Mouse (Mus musculus) heart, adult 8-10 months (tissue): ENCODE results near the gene Notch4. TPM values are rescaled to one million over a fixed set of nuclear protein-coding genes. Genes with fewer than 3 reads are reported as not detected.

Experiments
- DNase-seq: peaks from one replicate; pipeline ENCODE4 v3.0.0; 2022; ENCODE audit warnings: low spot score
- total RNA-seq, 4 experiments: library from RNA; stranded (reverse); gene quantifications; 2 replicates each; pipeline ENCODE4 v1.2.4; 2022

The Notch4 gene
- total RNA-seq, 4 experiments from 2014 or later, result 25.7 to 32.7 (median 28.6) TPM

DNA sequence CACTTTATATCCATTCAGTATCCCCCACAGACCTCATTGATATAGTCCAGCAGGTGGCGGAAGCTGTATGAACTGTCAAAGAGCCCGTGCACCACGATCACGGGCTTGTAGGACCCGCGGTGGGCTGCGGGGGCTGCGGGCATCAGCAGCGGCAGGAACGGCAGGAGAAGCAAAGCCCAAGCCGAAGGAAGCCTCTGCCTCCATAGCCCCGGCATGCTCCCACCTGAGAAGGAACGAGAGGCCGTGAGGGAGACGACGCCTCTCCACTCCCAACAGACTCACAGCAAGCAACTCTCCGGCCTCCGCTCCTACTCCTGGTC is 62.7 kb downstream of the Notch4 start:
- no peak for DNase-seq

GRCm38 (mm10) chr17:34627093-34627942 is 63.2 kb downstream of the Notch4 start:
- peak; percentile 88 for DNase-seq

- DNase-seq, result no peak
Observed at GRCm38 (mm10) chr17:34627943-34628643, 64.0 kb downstream of the Notch4 start, which contains the start of gene Ppt2. TSS of gene Ppt2 (minus strand) at chr17:34628510.

DNA sequence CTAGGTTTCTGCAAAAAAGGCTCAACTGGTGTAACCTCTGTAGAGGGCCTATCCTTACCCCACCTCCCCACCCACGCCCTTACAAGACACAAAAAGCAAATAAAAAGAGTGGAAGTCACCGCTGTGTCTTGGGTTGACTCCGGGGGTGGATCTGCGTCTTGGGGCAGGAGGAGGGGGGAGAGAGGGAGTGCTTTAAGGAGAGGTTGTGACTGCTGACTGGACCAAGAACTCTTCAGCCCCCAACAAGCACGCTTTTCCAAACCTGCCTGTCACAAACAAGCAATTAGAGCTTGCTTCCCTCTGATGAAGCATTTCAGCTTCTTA is 64.5 kb downstream of the Notch4 start:
- DNase-seq, result no peak

DNA sequence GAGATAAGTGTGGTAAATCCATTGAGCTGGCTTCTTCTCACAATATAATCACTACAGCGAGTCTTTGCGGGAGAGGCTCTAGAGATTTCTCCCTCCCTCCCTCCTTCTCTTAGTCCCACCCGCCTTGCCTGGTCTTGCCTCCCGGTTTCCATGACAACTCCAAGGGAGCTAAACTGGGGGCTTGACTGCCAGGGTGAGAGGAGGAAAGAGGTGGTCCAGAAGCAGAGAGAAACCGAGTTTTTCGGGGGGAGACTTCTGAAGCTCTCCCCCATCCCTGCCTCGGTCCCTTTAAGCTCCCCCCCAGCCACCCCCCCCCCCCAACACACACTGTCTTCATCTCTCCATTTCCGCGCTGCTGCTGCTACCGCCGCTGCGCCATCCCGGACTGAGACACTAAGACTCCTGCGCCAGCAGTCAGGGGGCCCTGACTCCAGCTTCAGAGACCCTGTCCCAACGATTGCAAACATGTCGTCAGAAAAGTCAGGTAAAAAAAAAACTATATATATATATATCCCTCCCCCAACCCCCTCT is 65.2 kb downstream of the Notch4 start, which contains the start of gene Prrt1:
Gene Prrt1, plus strand, starts transcription at position 313 of the 531 bp plus-strand sequence.
- no peak for DNase-seq

DNA sequence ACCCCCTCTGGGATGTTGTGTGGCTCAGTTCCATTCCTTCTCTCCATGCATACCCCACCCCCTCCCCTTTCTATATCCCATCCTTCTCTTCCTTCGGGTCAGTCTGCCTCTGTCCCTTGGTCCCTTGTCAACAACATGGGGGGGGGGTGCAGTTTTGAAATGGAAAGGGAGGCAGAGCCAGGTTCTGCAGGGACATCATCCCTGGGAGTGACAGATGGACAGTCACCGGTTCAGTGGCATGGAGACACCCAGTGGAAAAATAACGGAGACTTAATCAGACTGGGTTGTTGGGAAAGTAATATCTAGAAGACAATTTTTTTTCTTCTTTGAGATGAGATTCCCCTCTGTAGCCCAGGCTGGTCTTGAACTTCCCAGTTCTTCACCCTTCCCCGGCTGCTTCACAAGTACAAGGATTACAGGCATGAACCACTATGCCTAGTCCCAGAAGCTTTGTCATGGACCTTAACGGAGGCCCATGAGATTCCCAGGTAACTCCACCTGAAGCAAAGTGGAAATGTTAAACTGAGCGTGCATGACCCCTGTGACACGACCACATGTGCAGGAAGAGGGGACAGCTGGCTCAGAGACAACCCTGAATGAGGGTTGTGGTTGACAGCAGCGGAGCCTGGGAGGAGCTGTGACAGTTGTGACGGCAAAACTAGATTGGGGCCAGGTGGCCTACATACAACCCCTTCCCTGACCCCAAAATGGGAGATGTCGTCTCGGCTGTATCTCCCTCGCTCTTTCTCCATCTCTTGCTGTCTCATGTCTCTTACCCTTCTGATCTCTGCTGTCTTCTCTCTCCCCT is 65.9 kb downstream of the Notch4 start:
- DNase-seq, result no peak

GRCm38 (mm10) chr17:34630761-34631301 is 66.8 kb downstream of the Notch4 start:
- no peak for DNase-seq

- no peak for DNase-seq
Observed at GRCm38 (mm10) chr17:34631647-34632046, 67.6 kb downstream of the Notch4 start.

DNA sequence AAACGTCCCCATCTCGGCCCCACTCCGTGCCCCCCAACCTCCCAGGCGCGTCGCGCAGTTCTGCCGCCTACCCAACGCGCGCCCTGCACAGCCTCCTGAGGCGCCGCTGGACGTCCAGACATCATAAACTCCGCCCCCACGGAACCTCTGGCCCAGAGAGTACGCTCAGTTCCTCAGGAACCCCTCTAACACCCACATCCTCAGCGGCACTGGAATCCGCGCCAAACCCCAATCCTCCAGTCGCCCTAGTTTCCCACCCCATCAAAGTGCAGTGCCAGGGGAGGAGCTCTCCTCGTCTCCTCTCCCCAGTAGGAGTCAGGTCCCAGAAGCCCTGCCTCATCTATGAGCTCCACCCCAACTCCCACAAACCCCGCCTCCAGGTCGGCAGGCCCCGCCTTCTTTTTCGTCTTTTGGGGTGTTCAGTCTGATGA is 68.2 kb downstream of the Notch4 start:
- peak; percentile 83 for DNase-seq

DNA sequence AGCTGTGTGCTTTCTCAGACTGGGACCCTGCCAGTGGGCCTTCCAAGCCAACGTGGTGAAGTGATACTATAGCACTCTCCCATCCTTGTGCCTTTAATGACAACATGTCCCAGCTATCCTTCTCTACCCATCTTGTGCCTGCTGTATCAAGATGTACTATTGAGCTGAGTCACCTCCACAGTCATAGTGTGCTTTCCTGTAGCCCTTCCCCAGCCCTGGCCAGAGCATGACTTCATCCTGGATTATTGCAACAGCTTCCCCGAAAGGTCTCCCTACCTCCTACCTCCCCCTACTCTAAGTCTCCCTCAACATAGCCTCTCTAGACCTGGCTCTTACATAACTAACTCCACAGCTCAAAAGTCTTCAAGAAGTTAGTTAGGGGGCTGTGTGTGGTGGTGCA is 71.6 kb downstream of the Notch4 start:
- DNase-seq, result no peak

DNA sequence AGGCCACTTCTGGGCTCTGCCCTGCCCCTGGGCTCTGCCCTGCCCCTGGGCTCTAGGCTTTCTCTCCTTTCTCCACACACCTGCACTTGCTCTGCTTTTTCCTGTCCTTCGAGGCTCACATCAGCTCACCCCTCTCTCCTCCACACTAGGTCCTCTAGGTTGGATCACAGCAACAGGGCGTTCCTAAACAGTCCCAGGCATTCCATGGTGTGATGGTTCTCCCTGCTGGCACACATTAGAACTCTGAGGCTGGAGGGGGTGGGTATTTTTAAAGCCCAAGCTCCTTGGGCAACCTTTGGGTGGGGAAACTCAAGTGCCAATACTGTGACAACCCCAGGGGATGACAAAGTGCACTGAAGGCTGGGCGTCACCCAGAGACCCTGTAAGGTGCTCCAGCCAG is 73.4 kb downstream of the Notch4 start:
- DNase-seq, result no peak

Other genes starting within 250 kb of the Notch4 start
- gene H2-Eb2, start 238.6 kb upstream of the Notch4 start, total RNA-seq, result not detected
- under 1 TPM; 0.16 to 0.68 (median 0.49) TPM for gene Btnl2, start 209.4 kb upstream of the Notch4 start, total RNA-seq
- not detected for gene Btnl1, start 187.1 kb upstream of the Notch4 start, total RNA-seq
- gene BC051142, start 165.4 kb upstream of the Notch4 start, total RNA-seq, result under 1 TPM in 2 of 4 experiments, not detected in 2; 0.34 to 0.79 TPM
- gene Btnl4, start 87.0 kb upstream of the Notch4 start, total RNA-seq, result not detected
- gene Btnl6, start 46.9 kb upstream of the Notch4 start, total RNA-seq, result not detected
- 1 to 10 TPM; 2.0 to 4.5 (median 3.1) TPM for gene Gpsm3, start 25.5 kb downstream of the Notch4 start, total RNA-seq
- 10 to 100 TPM; 16.0 to 20.6 (median 17.6) TPM for gene Pbx2, start 27.0 kb downstream of the Notch4 start, total RNA-seq
- gene Ager, start 33.6 kb downstream of the Notch4 start, total RNA-seq, result under 1 TPM in 2 of 4 experiments, not detected in 2; 0.14 to 0.16 TPM
- gene Rnf5, start 39.4 kb downstream of the Notch4 start, total RNA-seq, result 10 to 100 TPM; 37.4 to 42.5 (median 39.1) TPM
- gene Agpat1, start 40.0 kb downstream of the Notch4 start, total RNA-seq, result 10 to 100 TPM; 66.5 to 78.4 (median 73.4) TPM
- 1 to 10 TPM in 3 of 4 experiments, under 1 TPM in 1; 0.94 to 1.3 (median 1.0) TPM for gene Egfl8, start 51.7 kb downstream of the Notch4 start, total RNA-seq
- 10 to 100 TPM; 48.1 to 68.8 (median 59.5) TPM for gene Ppt2, start 64.2 kb downstream of the Notch4 start, total RNA-seq
- 1 to 10 TPM in 3 of 4 experiments, under 1 TPM in 1; 0.92 to 1.4 (median 1.1) TPM for gene Prrt1, start 65.3 kb downstream of the Notch4 start, total RNA-seq
- 1 to 10 TPM; 6.9 to 9.7 (median 8.6) TPM for gene Fkbpl, start 80.5 kb downstream of the Notch4 start, total RNA-seq
- gene Atf6b, start 82.9 kb downstream of the Notch4 start, total RNA-seq, result 10 to 100 TPM; 14.4 to 19.9 (median 16.0) TPM
- 10 to 100 TPM; 22.4 to 34.3 (median 32.2) TPM for gene Tnxb, start 106.3 kb downstream of the Notch4 start, total RNA-seq
- gene C4b, start 179.6 kb downstream of the Notch4 start, total RNA-seq, result 10 to 100 TPM; 14.3 to 71.5 (median 21.2) TPM
- under 1 TPM in 1 of 4 experiments, not detected in 3; 0.35 TPM for gene Cyp21a1, start 240.3 kb downstream of the Notch4 start, total RNA-seq